Mouse (Mus musculus) layer of hippocampus, postnatal 25 days (tissue): Measurements from ENCODE around the gene Ngrn. TPM values are rescaled to one million over a fixed set of nuclear protein-coding genes. Genes with fewer than 3 reads are reported as not detected.
A peak's percentile ranks its signal among the peaks of the same experiment; 100 is the strongest.

Experiments
- DNase-seq, 2 experiments: peaks; one replicate each; pipeline ENCODE4 v3.0.0; 2022; ENCODE audit warnings: mixed read lengths in 2 of 2, low spot score in 1 of 2; ENCODE audit errors: extremely low spot score in 1 of 2
- total RNA-seq, 2 experiments: library from RNA; stranded (reverse); gene quantifications; 2 replicates each; pipeline ENCODE4 v1.2.3; 2021

Gene Ngrn
- 10 to 100 TPM; 40.0 to 44.4 TPM for total RNA-seq

GRCm38 (mm10) chr7:80260625-80261371 lies at the start of gene Ngrn:
TSS of gene Ngrn (plus strand) at chr7:80261215.
- DNase-seq = peak; percentile 69 to 74

DNA sequence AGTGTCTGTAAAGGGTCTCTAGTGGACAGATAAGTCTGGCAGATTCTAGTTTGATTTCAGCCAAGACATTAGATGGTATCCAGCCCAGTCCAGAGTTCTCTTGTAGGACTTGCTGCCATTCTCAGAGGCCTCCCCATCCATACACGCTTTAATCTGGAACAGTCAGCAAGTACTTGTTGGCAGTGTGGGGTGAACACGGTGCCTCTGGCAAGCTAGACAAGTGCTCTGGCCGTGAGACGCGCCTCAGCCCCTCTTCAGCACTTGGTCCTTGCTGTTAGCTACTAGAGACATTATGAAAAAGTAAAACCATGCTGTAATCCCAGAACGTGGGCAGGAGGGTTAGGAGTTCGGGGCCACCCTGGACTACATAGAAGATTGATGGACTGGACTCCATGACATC lies 47.4 kb upstream of the Ngrn start:
- DNase-seq = no peak

DNA sequence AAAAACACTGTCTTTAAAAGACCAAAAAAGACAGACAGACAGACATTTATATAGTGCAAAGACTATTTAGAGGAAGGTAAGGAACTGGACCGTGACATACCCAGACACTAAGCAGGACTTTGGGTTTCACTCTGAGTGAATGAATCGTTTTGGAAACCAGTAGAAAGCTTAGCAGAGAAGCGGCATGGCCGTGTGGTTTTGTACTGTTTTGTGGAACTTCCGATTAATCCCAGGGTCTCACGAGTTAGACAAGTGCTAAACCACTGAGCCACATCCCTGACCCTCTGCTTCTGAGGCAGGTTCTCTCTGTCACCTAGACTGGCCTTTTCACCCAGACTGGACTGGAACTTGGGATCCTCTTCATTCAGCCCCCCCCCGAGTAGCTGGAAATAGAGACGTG lies 46.6 kb upstream of the Ngrn start:
- no peak for DNase-seq

- DNase-seq = peak; percentile 71 to 85
Measured at GRCm38 (mm10) chr7:80215398-80215797, 45.6 kb upstream of the Ngrn start.

- DNase-seq = no peak
Measured at GRCm38 (mm10) chr7:80216566-80216965, 44.4 kb upstream of the Ngrn start.

GRCm38 (mm10) chr7:80218666-80219065 lies 42.3 kb upstream of the Ngrn start:
- DNase-seq = no peak

- DNase-seq = no peak
Measured at GRCm38 (mm10) chr7:80220237-80220797, 40.7 kb upstream of the Ngrn start.

DNA sequence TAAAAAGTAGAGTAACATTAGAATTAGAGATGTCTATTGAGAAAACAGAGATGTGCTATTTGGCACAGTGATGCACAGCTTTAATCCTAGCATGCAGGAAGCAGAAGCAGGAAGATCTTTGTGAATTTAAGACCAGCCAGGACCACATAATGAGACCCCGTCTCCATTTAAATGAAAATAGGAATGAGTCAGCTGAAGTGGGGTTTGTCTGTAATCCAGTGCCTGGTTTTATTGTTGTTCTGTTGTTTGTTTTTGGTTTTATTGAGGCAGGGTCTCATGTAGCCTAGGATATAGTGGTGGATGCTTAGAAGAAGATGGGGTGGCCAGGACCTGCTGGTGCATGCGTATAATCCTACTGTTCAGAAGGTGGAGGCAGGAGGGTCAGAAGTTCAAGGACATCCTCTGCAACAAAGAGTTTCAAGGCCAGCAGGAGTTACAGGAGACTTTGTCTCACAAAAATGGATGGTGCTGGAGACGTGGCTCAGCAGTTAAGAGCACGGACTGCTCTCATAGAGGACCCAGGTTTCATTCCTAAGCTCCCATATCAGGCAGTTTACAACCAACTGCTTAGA lies 39.8 kb upstream of the Ngrn start:
- DNase-seq = no peak

DNA sequence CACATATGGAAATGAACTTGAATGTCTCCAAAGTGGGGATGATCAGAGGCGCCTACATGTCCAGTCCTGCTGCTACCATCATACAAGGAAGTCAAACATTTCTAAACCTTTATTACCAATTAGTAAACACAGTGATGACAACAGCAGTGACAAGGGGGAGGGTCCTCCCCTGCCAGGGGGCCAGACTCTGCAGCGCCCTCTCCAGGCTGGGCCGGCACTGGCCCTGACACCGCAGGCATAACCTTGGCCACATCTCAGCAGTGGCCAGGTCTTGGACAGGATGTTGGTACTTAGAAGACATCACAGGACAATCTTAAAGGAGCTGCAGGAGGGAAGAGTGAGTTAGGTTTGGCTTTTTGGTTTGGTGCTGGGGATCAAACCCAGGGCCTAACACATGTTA lies 34.0 kb upstream of the Ngrn start:
- no peak for DNase-seq

- DNase-seq = no peak
Measured at GRCm38 (mm10) chr7:80230196-80230595, 30.8 kb upstream of the Ngrn start.

GRCm38 (mm10) chr7:80231971-80232488 lies 29.0 kb upstream of the Ngrn start:
- no peak for DNase-seq

GRCm38 (mm10) chr7:80232489-80233029 lies 28.5 kb upstream of the Ngrn start, which contains the start of the genes Cib1 and Gdpgp1:
TSS of gene Cib1 (minus strand) at chr7:80232813.
TSS of gene Gdpgp1 (plus strand) at chr7:80232865.
- DNase-seq = peak; percentile 84 to 85

GRCm38 (mm10) chr7:80233799-80234198 lies 27.2 kb upstream of the Ngrn start:
- no peak for DNase-seq

GRCm38 (mm10) chr7:80238542-80238941 lies 22.5 kb upstream of the Ngrn start:
- no peak for DNase-seq

- no peak for DNase-seq
Measured at GRCm38 (mm10) chr7:80241661-80242060, 19.4 kb upstream of the Ngrn start.

DNA sequence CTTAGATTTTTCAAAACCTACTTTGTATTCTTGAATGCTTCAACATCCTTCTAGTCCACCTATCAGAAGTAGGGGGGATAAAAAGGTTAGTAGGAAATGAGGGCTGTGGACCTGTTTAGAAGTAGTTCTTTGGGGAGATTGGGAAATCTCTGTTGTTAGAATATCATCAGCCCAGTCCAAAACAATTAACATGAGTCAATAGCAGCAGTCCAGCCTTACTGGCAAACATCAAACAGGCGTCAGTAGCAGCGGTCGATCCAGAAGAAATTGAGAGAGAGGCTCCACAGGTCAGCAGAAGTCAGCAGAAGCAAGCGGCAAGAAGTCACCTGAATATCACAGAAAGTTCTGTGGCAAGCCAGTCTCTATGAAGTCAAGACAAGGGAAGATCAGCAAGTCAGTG lies 16.2 kb upstream of the Ngrn start:
- DNase-seq = no peak

DNA sequence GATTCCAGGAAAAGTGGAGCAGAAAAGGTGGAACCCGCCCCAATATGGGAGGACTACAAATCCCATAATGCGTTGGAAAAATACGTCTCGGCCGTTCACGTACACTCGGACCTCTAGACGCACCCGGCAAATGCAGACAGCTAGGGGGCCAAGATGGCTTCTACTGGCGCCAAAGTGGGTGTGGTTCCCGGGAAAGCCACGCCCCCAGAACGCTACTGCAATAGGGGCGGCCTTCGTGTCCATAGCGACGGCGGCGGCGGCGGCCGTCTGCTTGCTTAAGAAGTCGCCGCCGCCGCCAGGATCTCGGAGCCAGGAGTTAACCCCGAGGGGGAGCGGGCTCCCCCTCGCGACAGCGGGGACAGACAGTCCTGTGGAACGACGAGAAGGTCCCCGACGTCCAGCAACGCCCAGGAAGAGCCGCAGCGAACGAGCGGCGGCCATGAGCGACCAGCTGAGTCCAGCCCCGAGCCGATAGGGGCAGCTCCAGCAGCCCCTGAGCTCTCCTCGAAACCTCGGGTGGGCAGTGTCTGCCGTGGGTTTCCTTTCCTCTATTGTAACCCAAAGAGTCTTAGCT lies 14.8 kb upstream of the Ngrn start, which contains the start of gene Ttll13:
Gene Ttll13, plus strand, starts transcription at position 229 of the 574 bp plus-strand sequence.
- DNase-seq = peak; percentile 72 to 82

GRCm38 (mm10) chr7:80246859-80247258 lies 14.2 kb upstream of the Ngrn start:
- no peak for DNase-seq

DNA sequence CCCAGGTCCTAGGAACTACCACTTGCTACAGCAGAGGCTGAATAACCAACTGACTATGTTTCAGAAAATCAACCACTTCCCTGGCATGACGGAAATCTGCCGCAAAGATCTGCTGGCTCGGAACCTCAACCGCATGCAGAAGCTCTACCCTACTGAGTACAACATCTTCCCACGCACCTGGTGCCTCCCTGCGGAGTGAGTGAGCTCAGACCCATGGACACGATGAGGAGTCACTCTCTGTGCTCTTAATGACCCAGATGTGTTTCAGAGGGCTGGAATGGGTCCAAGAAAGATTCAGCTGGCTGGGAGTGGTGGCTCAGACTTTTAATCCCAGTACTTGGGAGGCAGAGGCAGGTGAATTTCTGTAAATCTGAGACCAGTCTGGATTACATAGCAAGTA lies 8.6 kb upstream of the Ngrn start:
- DNase-seq = no peak

GRCm38 (mm10) chr7:80252886-80253285 lies 8.1 kb upstream of the Ngrn start:
- DNase-seq = no peak

DNA sequence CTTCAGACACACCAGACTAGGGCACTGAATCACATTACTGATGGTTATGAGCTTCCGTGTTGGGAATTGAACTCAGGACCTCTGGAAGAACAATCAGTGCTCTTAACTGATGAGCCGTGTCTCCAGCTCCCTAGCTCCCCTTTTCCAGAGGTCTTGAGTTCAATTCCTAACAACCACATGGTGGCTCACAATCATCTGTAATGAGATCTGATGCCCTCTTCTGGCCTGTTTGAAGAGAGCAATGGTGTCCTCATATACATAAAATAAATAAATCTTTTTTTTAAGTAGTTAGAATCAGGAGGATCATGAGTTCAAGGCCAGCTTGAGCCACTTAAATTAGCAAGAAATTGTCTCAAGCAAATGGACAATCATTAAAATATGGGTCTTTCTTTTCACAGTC lies 5.0 kb upstream of the Ngrn start:
- no peak for DNase-seq
